Mouse (Mus musculus) midbrain, embryonic 13.5 days (tissue): Measurements from ENCODE around the gene 1500009C09Rik. TPM values are rescaled to one million over a fixed set of nuclear protein-coding genes. Genes with fewer than 3 reads are reported as not detected.
A peak's percentile ranks its signal among the peaks of the same experiment; 100 is the strongest.

Experiments
- ATAC-seq: fragments of 200-750 bp; cut with Nextera tagmentation; 2 replicates; pipeline ENCODE4 v1.8.0; 2017; ENCODE audit warnings: mild to moderate bottlenecking, moderate TSS enrichment, moderate library complexity
- H3K27ac ChIP-seq: fragments of 300-500 bp; sonication (generic); 2 replicates; pipeline ENCODE4 v1.5.1; 2015; ENCODE audit warnings: inconsistent platforms, mild to moderate bottlenecking, moderate library complexity
- H3K27me3 ChIP-seq: fragments of 300-500 bp; sonication (generic); 2 replicates; pipeline ENCODE4 v1.6.1; 2015; ENCODE audit warnings: mild to moderate bottlenecking, inconsistent platforms
- H3K36me3 ChIP-seq: fragments of 300-500 bp; sonication (generic); 2 replicates; pipeline ENCODE4 v1.6.1; 2015; ENCODE audit warnings: mild to moderate bottlenecking, inconsistent platforms
- H3K4me1 ChIP-seq: fragments of 300-500 bp; sonication (generic); replicated peaks from 2 replicates; pipeline ENCODE4 v1.6.1; 2015; ENCODE audit warnings: inconsistent platforms
- H3K4me2 ChIP-seq: fragments of 300-500 bp; sonication (generic); replicated peaks from 2 replicates; pipeline ENCODE4 v1.6.1; 2015; ENCODE audit warnings: moderate library complexity, mild to moderate bottlenecking, inconsistent platforms
- H3K4me3 ChIP-seq: fragments of 300-500 bp; sonication (generic); replicated peaks from 2 replicates; pipeline ENCODE4 v1.5.1; 2015; ENCODE audit warnings: mild to moderate bottlenecking, inconsistent platforms
- H3K9ac ChIP-seq: fragments of 300-500 bp; sonication (generic); replicated peaks from 2 replicates; pipeline ENCODE4 v1.6.1; 2015; ENCODE audit warnings: mild to moderate bottlenecking, inconsistent platforms
- H3K9me3 ChIP-seq: fragments of 300-500 bp; sonication (generic); 2 replicates; pipeline ENCODE4 v1.6.1; 2016; ENCODE audit warnings: mild to moderate bottlenecking, inconsistent platforms
- WGBS: fragments of 180-500 bp; shearing (Covaris S2); methylation state at CpG from one replicate; pipeline ENCODE4 v1.1.7; 2015; 5-methylcytosine and 5-hydroxymethylcytosine counted together
- polyA plus RNA-seq: library from polyadenylated mRNA; unstranded; fragments of >200 nt; fragmentation: Nextera tagmentation; extraction: Ambion mirVana; gene quantifications from 2 replicates; pipeline ENCODE4 v1.2.1, GENCODE M21; 2015

Gene 1500009C09Rik
- polyA plus RNA-seq, 1 experiment from 2014 or later: 9.7 TPM

DNA sequence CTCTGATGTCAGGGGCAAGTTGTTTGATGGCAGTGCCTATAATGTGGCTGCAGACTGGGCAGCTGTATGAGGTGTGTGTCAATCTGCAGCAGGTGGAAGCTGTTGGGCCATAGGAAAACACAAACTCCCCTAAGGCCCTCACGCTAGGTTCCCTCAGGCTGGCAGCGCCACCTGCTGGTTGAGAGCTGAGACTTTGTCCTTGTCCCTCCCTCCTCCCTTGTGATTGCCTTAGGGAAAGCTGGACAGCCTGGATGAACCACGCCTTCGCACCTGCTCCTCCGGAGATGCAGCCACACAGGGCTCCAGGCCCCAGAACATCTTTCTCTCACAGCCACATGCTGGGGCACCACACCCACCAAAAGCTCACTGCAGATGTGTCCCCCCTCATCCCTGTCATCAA lies 19.0 kb downstream of the 1500009C09Rik start:
- Histone ChIP-seq H3K27ac (peak overlapping the region; percentile 45), H3K36me3 (no peaks in the 10 kb centered on the region), H3K27me3 (peaks cover 16% of the 10 kb centered on the region), H3K9me3 (no peaks in the 10 kb centered on the region), H3K4me3 (no peak overlapping the region), H3K4me2 (no peak overlapping the region), H3K4me1 (peaks cover 54% of the 10 kb centered on the region), H3K9ac (no peak overlapping the region)
- 4% methylated on average over 5 of the region's 5 CpGs for WGBS
- ATAC-seq: 0 out of 2 replicates have a peak, but pooled peaks have one; percentile 2

DNA sequence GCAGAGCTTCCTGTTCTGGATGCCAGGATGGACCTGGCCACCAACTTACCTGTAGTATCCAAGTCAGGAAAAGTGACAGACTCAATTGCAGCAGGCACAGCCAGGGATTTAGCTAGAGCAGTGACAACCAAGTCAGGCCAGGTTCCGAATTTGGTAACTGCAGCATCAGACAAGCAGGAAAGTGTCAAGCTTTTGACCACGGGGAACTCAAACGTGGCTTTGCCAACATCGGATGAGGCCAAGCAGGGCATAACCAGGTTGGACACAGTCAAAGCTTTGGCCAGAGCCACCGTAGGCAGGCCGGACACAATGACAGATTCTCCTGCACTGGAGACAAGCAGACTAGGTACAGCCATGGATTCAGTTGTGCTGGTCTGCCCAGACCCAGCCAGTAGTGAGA lies 20.1 kb downstream of the 1500009C09Rik start:
- H3K27me3 ChIP-seq: peaks cover 16% of the 10 kb centered on the region
- peaks cover 64% of the 10 kb centered on the region for H3K4me1 ChIP-seq
- H3K9me3 ChIP-seq: no peaks in the 10 kb centered on the region
- no peak overlapping the region for H3K9ac ChIP-seq
- peaks cover under 1% of the 10 kb centered on the region; the same call in 1 of the 2 replicates for H3K36me3 ChIP-seq
- H3K4me2 ChIP-seq: no peak overlapping the region
- no peak overlapping the region for H3K27ac ChIP-seq
- no peak overlapping the region for H3K4me3 ChIP-seq
- WGBS: 91% methylated on average over 6 of the region's 6 CpGs
- ATAC-seq: no peak

DNA sequence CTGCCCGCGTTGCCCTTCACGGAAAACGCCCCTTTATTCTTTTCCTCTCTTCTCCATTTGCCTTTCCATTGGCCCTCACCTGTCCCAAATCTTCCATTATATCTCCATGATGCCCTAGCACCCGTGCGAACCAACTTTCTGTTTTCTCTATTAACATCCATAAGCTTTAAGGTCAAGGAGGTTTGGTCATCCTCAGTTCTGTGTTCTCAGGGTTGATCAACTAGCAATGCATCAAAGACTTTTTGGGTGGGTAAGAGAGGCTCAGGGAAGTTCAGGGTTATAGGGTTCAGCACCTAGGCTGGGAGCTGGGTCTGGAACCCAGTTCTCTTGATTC lies 22.4 kb downstream of the 1500009C09Rik start, which contains the start of gene Sept3:
TSS of gene Sept3 (plus strand) at position 301 of the 334 bp plus-strand sequence.
- Histone ChIP-seq H3K4me3 (peak within 1 kb of the TSS; percentile 89), H3K9me3 (no peaks in the 10 kb centered on the region), H3K9ac (peak within 1 kb of the TSS; percentile 96), H3K36me3 (peaks cover 21% of the 10 kb centered on the region), H3K27ac (peak within 1 kb of the TSS; percentile 98), H3K4me2 (peak within 1 kb of the TSS; percentile 98), H3K4me1 (peaks cover 64% of the 10 kb centered on the region), H3K27me3 (peaks cover 16% of the 10 kb centered on the region)
- WGBS: 28% methylated on average over 6 of the region's 6 CpGs
- ATAC-seq: no peak

DNA sequence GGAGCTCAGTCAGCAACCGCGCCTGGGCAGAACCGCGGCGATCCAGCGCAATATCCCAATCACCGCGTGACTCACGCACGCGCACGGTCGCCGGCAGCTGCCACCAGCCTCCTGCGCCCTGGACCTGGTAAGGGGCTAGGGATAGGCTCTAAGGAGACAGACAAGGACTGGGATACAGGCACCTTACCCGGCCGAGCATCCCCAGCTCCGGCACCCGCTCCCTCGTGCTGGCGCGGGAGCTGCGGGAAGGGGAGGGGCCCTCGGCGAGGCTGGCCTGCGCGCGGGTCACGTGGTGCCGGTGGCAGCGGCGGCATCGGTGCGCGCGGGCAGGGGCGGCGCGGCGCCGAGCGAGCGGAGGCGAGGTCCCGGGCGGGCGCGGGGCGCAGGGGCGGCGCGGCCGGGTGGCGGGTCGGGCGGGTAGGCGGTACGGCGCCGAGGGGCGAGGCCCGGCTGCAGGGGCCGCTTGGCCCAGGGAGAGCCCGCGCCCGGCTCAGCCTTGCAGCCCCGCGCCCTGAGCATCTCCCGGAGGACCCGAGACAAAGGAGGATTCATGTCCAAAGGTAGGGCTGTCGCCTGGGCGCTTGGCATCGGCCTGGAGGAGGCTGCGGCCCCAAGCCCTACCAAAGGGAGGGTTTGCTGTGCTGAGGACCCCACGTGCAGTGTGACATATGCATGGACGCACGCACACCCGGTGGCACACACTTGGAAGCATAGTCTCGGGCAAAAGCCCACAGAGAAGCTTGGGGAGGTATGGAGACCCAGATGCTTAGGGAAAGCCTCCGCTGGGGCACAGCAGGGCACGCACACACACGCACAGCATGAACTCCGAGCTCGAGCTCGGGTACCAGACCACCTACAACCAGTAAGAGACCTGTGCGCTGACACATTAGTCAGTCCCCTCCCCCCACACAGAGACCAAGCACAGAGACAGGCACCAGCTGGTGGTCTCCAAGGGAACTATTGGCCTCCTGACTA lies 23.0 kb downstream of the 1500009C09Rik start:
- peaks cover 61% of the 10 kb centered on the region for H3K4me1 ChIP-seq
- WGBS: under 1% methylated on average over 68 of the region's 86 CpGs
- H3K36me3 ChIP-seq: peaks cover 27% of the 10 kb centered on the region
- peak overlapping the region; percentile 98 for H3K4me2 ChIP-seq
- no peaks in the 10 kb centered on the region for H3K9me3 ChIP-seq
- H3K27me3 ChIP-seq: peaks cover 16% of the 10 kb centered on the region
- peak; percentile 77 for ATAC-seq
- peak overlapping the region; percentile 98 for H3K27ac ChIP-seq
- peak overlapping the region; percentile 89 for H3K4me3 ChIP-seq
- peak overlapping the region; percentile 96 for H3K9ac ChIP-seq

DNA sequence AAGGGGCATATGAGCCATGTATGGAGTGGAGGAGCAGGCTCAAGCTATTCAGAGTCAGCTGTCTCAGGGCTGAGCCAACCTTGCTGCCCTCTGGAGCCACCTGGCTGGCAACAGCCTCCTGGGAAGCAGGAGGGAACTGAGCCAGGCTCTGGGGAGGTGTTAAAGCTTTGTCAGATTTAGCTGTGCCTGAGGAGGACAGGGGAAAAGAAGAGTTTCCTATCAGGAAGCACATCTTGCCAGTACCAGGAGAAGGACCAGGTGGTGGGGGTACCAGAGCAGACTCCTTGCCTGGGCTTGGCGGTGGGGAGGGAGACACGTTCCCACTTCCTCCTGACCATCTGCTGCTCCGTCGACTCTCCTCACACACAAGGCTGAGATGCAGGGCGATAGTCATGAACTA lies 25.4 kb downstream of the 1500009C09Rik start:
- no peaks in the 10 kb centered on the region for H3K9me3 ChIP-seq
- peak overlapping the region; percentile 89 for H3K4me3 ChIP-seq
- H3K4me1 ChIP-seq: peaks cover 44% of the 10 kb centered on the region
- WGBS: 82% methylated on average over 5 of the region's 5 CpGs
- H3K4me2 ChIP-seq: peak overlapping the region; percentile 98
- ATAC-seq: no peak
- H3K9ac ChIP-seq: peak overlapping the region; percentile 96
- peak overlapping the region; percentile 27; the same call in 1 of the 2 replicates for H3K27ac ChIP-seq
- H3K36me3 ChIP-seq: peaks cover 48% of the 10 kb centered on the region
- H3K27me3 ChIP-seq: peaks cover 11% of the 10 kb centered on the region

DNA sequence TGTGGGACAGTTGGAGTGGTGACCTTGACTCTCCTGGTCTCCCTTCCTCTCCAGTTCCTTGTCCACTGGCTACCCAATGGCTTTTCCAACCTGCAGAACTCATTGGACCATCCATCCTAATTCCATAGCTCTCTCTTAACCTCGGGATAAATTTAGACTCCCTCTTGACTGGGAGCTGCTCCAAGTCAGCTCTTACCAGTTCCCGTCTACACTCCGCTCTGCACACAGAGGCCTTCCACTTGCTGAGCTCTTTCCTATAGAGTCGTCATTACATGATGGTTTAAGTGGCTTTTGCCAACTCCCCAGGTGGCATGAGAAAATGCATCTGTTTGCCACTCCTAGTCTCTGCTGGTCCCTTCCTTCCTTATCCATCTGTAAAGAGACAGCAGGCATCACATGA lies 28.4 kb downstream of the 1500009C09Rik start:
- H3K9me3 ChIP-seq: no peaks in the 10 kb centered on the region
- peaks cover 31% of the 10 kb centered on the region for H3K4me1 ChIP-seq
- 86% methylated on average over 4 of the region's 4 CpGs for WGBS
- ATAC-seq: no peak
- no peak overlapping the region for H3K4me2 ChIP-seq
- no peak overlapping the region for H3K27ac ChIP-seq
- no peak overlapping the region for H3K4me3 ChIP-seq
- H3K27me3 ChIP-seq: no peaks in the 10 kb centered on the region
- H3K36me3 ChIP-seq: peaks cover 78% of the 10 kb centered on the region
- no peak overlapping the region for H3K9ac ChIP-seq

DNA sequence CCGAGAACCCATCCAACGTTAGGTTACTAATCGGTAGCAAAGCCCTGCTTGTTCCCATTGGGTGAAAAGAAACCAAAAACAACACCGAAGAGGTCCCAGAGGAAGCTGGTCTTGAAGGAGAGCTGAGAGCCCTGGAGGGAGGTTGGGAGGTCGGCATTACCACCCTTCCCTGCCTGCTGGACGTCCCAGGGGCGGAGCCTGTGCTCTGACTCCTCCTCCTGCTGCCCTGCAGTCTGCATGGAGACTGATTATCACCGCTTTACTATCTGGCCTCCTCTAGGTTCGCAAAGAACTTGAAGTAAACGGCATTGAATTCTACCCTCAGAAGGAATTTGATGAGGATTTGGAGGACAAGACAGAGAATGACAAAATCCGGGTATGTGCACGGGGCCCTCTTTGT lies 34.0 kb downstream of the 1500009C09Rik start:
- whole genome bisulfite sequencing: 74% methylated on average over 12 of the region's 12 CpGs
- no peak for ATAC-seq
- no peaks in the 10 kb centered on the region for H3K4me1 ChIP-seq
- peaks cover 97% of the 10 kb centered on the region for H3K36me3 ChIP-seq
- no peak overlapping the region for H3K4me2 ChIP-seq
- no peaks in the 10 kb centered on the region for H3K9me3 ChIP-seq
- no peaks in the 10 kb centered on the region for H3K27me3 ChIP-seq
- no peak overlapping the region for H3K4me3 ChIP-seq
- no peak overlapping the region for H3K9ac ChIP-seq
- no peak overlapping the region for H3K27ac ChIP-seq

DNA sequence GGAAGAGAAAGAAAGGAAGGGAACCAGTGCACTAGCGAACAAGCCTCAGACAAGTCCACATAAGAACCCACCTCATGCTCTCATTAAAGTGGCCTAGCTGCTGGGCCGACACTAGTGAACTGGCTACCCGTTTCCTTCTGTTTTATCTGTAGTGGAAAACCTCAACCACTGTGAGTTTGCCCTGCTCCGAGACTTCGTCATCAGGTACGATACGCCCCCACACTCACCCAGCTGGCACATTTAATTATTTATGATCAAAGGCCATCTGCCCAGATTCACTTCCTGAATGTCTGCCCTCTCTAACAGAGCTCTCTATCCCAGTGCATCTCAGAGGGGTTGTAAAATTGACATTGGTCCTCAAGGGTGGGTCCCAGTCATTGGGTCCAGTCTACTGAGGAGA lies 38.1 kb downstream of the 1500009C09Rik start:
- Histone ChIP-seq H3K4me1 (peaks cover 24% of the 10 kb centered on the region), H3K4me2 (no peak overlapping the region), H3K36me3 (peaks cover 76% of the 10 kb centered on the region), H3K27me3 (no peaks in the 10 kb centered on the region), H3K27ac (no peak overlapping the region), H3K9me3 (no peaks in the 10 kb centered on the region), H3K4me3 (no peak overlapping the region), H3K9ac (no peak overlapping the region)
- WGBS: 94% methylated on average over 7 of the region's 7 CpGs
- ATAC-seq: no peak

DNA sequence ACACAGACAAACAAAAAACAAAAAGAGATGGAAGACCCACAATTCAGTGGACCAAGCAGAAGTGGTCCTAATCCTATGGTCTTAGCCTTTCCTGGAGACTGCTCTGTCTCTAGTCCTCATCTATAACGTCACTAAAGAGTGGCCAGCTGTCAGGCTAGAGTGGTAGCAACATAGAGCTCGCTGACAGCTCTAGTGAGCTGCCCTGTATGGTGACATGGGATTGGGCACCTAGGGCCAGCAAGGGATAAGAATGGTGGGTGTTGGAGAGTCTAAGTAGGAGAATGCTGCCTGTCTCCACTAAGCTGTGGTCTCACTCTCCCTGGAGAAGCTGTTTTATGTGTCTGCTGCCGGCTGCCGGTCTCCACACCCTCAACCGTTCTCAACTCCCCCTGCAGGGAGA lies 40.7 kb downstream of the 1500009C09Rik start:
- no peak overlapping the region for H3K9ac ChIP-seq
- H3K27ac ChIP-seq: peak overlapping the region; percentile 55
- WGBS: 12% methylated on average over 5 of the region's 5 CpGs
- no peak overlapping the region for H3K4me3 ChIP-seq
- no peak for ATAC-seq
- H3K36me3 ChIP-seq: peaks cover 50% of the 10 kb centered on the region
- no peaks in the 10 kb centered on the region for H3K27me3 ChIP-seq
- peak overlapping the region; percentile 17; the same call in 1 of the 2 replicates for H3K4me2 ChIP-seq
- H3K4me1 ChIP-seq: peaks cover 24% of the 10 kb centered on the region
- H3K9me3 ChIP-seq: no peaks in the 10 kb centered on the region

DNA sequence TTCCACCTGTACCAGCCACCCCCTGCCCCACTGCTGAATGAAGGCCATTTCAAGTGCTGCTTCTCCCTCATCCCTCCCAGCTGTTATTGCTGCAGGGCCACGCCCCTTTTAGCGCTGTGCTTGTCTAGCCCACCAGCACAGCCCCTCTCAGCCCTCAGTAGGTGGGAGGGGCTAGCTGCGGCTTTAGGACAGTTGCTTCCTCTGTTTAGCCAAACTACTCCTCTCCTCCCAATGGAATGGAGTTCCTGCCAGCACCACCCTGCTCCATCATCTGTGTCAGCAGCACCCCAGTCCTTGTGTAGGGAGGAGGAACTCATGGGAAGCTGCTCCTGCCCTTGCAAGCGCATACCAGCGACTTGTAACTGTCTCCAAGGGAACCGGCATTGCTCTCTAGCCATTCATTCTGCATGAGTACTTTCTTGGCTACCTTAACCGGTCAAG lies 41.1 kb downstream of the 1500009C09Rik start:
- no peaks in the 10 kb centered on the region for H3K27me3 ChIP-seq
- H3K4me1 ChIP-seq: peaks cover 24% of the 10 kb centered on the region
- H3K27ac ChIP-seq: peak overlapping the region; percentile 55
- no peak overlapping the region for H3K9ac ChIP-seq
- H3K4me2 ChIP-seq: peak overlapping the region; percentile 17; the same call in 1 of the 2 replicates
- no peaks in the 10 kb centered on the region for H3K9me3 ChIP-seq
- 2% methylated on average over 7 of the region's 7 CpGs for WGBS
- peak; percentile 87 for ATAC-seq
- peaks cover 46% of the 10 kb centered on the region for H3K36me3 ChIP-seq
- no peak overlapping the region for H3K4me3 ChIP-seq

DNA sequence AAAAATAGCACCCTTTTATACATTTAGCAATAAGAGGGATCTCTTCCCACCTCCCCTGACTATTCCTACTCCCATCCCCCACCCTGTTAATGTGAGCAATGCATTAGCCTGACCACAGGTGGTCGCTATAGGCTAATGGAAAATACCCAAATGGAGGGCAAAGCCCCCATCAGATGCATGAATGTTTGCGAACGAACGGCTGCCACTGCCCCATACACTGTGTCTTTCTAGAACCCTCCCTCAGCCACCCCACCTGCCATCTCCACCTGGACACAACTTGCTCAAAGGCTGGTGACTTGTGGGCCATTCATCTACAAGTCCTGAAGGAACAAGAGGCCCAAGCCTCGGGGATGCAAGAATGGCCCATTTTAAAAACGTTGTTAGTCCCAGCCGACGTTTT lies 41.9 kb downstream of the 1500009C09Rik start:
- Histone ChIP-seq H3K27ac (peak overlapping the region; percentile 55; the same call in 1 of the 2 replicates), H3K4me1 (peaks cover 24% of the 10 kb centered on the region), H3K27me3 (no peaks in the 10 kb centered on the region), H3K4me3 (no peak overlapping the region), H3K9me3 (no peaks in the 10 kb centered on the region), H3K4me2 (no peak overlapping the region), H3K9ac (no peak overlapping the region), H3K36me3 (peaks cover 38% of the 10 kb centered on the region)
- WGBS: 45% methylated on average over 8 of the region's 8 CpGs
- peak; percentile 28 for ATAC-seq

DNA sequence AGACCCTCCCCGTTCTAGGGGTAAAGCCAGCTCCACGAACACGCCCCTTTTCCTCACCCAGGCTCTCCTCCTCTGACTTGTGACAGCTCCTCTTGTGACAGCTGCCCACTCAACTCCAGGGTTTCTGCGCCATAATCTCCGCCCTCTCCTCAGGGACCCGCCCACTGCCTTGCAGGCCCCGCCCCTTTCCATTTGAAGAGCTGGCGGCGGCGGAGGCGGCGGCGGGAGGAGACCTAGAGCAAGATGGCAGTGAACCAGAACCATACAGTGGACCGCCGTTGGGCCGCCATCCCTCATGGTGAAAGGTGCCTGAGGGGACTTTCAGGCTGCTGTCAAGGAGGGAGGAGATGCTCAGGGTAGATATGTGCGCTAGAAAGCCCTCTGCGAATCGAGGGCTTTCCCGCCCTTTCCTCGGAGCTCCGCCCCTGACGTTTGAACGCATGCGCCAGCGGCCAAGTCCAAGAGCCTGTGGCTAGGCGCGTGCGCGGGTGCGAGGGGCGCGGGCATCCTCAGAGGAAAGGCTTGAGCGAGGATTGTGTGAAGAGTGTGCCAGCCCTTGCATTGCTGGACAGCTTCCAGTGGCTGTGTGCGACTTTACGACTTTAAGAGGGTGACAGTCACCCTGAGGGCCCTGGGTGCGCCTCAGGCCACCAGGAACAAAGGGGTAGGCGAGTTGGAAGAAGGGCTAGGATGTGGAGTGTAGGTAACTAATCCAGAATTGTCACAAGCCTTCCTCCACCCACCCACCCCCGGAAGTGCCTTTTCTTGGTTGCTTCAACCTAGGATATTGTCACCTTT lies 46.8 kb downstream of the 1500009C09Rik start, which contains the start of gene Wbp2nl:
TSS of gene Wbp2nl (plus strand) at position 191 of the 798 bp plus-strand sequence.
- ATAC-seq: no peak
- Histone ChIP-seq H3K9ac (no peak within 1 kb of the TSS), H3K27me3 (no peaks in the 10 kb centered on the region), H3K36me3 (no peaks in the 10 kb centered on the region), H3K4me1 (peaks cover 7% of the 10 kb centered on the region), H3K4me2 (no peak within 1 kb of the TSS), H3K27ac (no peak within 1 kb of the TSS), H3K4me3 (no peak within 1 kb of the TSS), H3K9me3 (no peaks in the 10 kb centered on the region)
- 62% methylated on average over 39 of the region's 39 CpGs for WGBS
